8 mouse cellular contexts compared by ENCODE assay signal in the genomic region with DNA sequence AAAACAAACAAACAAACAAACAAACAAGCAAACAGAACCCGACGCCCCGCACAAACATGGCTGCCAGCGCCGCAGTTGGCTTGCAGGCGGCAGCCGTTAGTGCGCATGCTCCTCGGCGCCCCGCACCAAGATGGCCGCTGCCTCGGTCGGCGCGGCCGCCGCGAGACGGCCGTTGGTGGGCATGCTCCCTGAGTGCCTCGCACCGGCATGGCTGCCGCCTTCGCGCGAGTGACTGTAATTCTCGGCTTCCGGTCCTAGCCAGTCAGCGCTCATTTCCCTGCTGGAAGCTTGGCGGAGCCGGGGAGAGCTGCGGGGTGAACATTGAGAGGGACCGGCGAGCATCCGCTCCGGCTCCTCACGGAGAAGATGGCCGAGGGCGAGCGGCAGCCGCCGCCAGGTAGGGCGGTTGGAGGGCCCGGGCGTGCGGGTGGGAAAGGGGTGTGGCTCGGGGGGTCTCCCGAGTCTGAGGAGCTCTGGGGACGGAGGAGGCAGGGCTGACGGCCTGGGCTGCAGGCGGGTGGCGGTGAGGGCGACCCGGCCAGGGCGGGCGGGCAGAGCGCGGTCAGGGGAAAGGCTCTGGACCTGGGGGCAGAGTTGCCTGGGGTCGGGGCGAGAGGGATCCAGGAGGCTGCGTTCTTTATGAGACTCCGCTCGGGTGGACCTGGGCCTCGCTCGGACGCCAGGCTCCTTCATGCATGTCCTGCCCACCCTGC. TPM values are rescaled to one million over a fixed set of nuclear protein-coding genes. Genes with fewer than 3 reads are reported as not detected.
DNase-seq lines count a peak whose midpoint lies in the region; ATAC-seq and TF ChIP-seq lines count a peak whose summit lies in the region.

TSS of gene Ptpa (plus strand) at position 104 of the 713 bp plus-strand sequence.

- H3K4me1 ChIP-seq in heart, embryonic 12.5 days (replicated peaks) = peaks cover 44% of the 10 kb centered on the region
- peaks cover 25% of the 10 kb centered on the region for H3K4me1 ChIP-seq in kidney, postnatal 0 days (replicated peaks; ENCODE audit: insufficient read depth, low read length)
- peaks cover 33% of the 10 kb centered on the region for H3K4me1 ChIP-seq in liver, embryonic 11.5 days (replicated peaks; ENCODE audit: control insufficient read depth, insufficient read depth, low read length)
- H3K4me1 ChIP-seq in stomach, embryonic 14.5 days (ENCODE audit: control insufficient read depth, insufficient read depth, low read length) = peaks cover 14% of the 10 kb centered on the region

- H3K4me2 ChIP-seq in heart, embryonic 12.5 days = peak within 1 kb of the TSS; percentile 74
- H3K4me2 ChIP-seq in kidney, postnatal 0 days (ENCODE audit: low read length) = peak within 1 kb of the TSS; percentile 77
- H3K4me2 ChIP-seq in liver, embryonic 11.5 days = peak within 1 kb of the TSS; percentile 98
- peak within 1 kb of the TSS; percentile 89 for H3K4me2 ChIP-seq in stomach, embryonic 14.5 days (replicated peaks; ENCODE audit: low read depth, low read length)

- ATAC-seq in erythroblast, adult 5-6 weeks (replicated peaks; ENCODE audit: low FRiP score, poor library complexity, severe bottlenecking) = peak; percentile 64
- ATAC-seq in heart, embryonic 12.5 days (ENCODE audit: insufficient number of reproducible peaks, low FRiP score) = peak; percentile 88
- peak; percentile 86 for ATAC-seq in kidney, postnatal 0 days (replicated peaks; ENCODE audit: low FRiP score, low read depth)
- peak; percentile 74 for ATAC-seq in liver, embryonic 11.5 days (replicated peaks; ENCODE audit: low FRiP score)
- ATAC-seq in stomach, embryonic 14.5 days (ENCODE audit: insufficient number of reproducible peaks, insufficient read depth, low FRiP score, low read depth) = peak; percentile 88

- H3K4me3 ChIP-seq in heart, embryonic 12.5 days = peak within 1 kb of the TSS; percentile 89
- H3K4me3 ChIP-seq in kidney, postnatal 0 days (replicated peaks; ENCODE audit: low read depth, low read length) = peak within 1 kb of the TSS; percentile 90
- peak within 1 kb of the TSS; percentile 96 for H3K4me3 ChIP-seq in liver, embryonic 11.5 days (ENCODE audit: low read depth, low read length)
- H3K4me3 ChIP-seq in stomach, embryonic 14.5 days (ENCODE audit: low read depth, low read length) = peak within 1 kb of the TSS; percentile 89

- TF ChIP-seq CTCF in kidney, postnatal 0 days (IDR thresholded peaks at IDR 0.05; ENCODE audit: low read depth) = peak; percentile 12; the same call in 1 of the 2 replicates

- peak within 1 kb of the TSS; percentile 94 for H3K9ac ChIP-seq in heart, embryonic 12.5 days
- H3K9ac ChIP-seq in kidney, postnatal 0 days (ENCODE audit: low read depth, low read length) = peak within 1 kb of the TSS; percentile 97
- peak within 1 kb of the TSS; percentile 100 for H3K9ac ChIP-seq in liver, embryonic 11.5 days (ENCODE audit: low read depth, low read length)
- H3K9ac ChIP-seq in stomach, embryonic 14.5 days (replicated peaks; ENCODE audit: low read depth, low read length) = peak within 1 kb of the TSS; percentile 92

- H3K9me3 ChIP-seq in heart, embryonic 12.5 days (replicated peaks) = no peaks in the 10 kb centered on the region
- H3K9me3 ChIP-seq in kidney, postnatal 0 days (replicated peaks; ENCODE audit: low read length) = no peaks in the 10 kb centered on the region
- H3K9me3 ChIP-seq in liver, embryonic 11.5 days (ENCODE audit: control insufficient read depth, low read length) = no peaks in the 10 kb centered on the region
- no peaks in the 10 kb centered on the region for H3K9me3 ChIP-seq in stomach, embryonic 14.5 days (ENCODE audit: control insufficient read depth, low read depth, low read length)

- peaks cover 12% of the 10 kb centered on the region for H3K36me3 ChIP-seq in heart, embryonic 12.5 days
- H3K36me3 ChIP-seq in kidney, postnatal 0 days (ENCODE audit: insufficient read depth, low read length) = no peaks in the 10 kb centered on the region
- H3K36me3 ChIP-seq in liver, embryonic 11.5 days (ENCODE audit: control insufficient read depth, insufficient read depth, low read length) = peaks cover 3% of the 10 kb centered on the region; the same call in 1 of the 2 replicates
- no peaks in the 10 kb centered on the region for H3K36me3 ChIP-seq in stomach, embryonic 14.5 days (ENCODE audit: control insufficient read depth, insufficient read depth, low read length)

- no peaks in the 10 kb centered on the region for H3K27me3 ChIP-seq in heart, embryonic 12.5 days (replicated peaks)
- no peaks in the 10 kb centered on the region for H3K27me3 ChIP-seq in kidney, postnatal 0 days (ENCODE audit: insufficient read depth, low read length)
- no peaks in the 10 kb centered on the region for H3K27me3 ChIP-seq in liver, embryonic 11.5 days (replicated peaks; ENCODE audit: control insufficient read depth, insufficient read depth, low read length)
- no peaks in the 10 kb centered on the region for H3K27me3 ChIP-seq in stomach, embryonic 14.5 days (ENCODE audit: control insufficient read depth, insufficient read depth, low read length)

- DNase-seq in A20 (ENCODE audit: low read depth, low spot score) = peak; percentile 93
- peak; percentile 97 for DNase-seq in brain, adult 2 months (ENCODE audit: low read depth, low spot score)
- peak; percentile 92 for DNase-seq in kidney, postnatal 0 days (ENCODE audit: low spot score)
- peak; percentile 89 for DNase-seq in liver, embryonic 11.5 days (ENCODE audit: low spot score)
- DNase-seq in naive thymus-derived CD4-positive, alpha-beta T cell, adult 2 months (ENCODE audit: low read depth) = peak; percentile 96

- under 1% methylated on average over 67 of the region's 67 CpGs for WGBS in heart, embryonic 12.5 days
- WGBS in kidney, postnatal 0 days = under 1% methylated on average over 67 of the region's 67 CpGs
- under 1% methylated on average over 66 of the region's 67 CpGs for WGBS in liver, embryonic 11.5 days
- under 1% methylated on average over 67 of the region's 67 CpGs for WGBS in stomach, embryonic 14.5 days

- H3K27ac ChIP-seq in heart, embryonic 12.5 days (ENCODE audit: poor library complexity, severe bottlenecking) = peak within 1 kb of the TSS; percentile 96
- H3K27ac ChIP-seq in kidney, postnatal 0 days = peak within 1 kb of the TSS; percentile 99
- peak within 1 kb of the TSS; percentile 98 for H3K27ac ChIP-seq in liver, embryonic 11.5 days (ENCODE audit: low read depth, low read length)
- peak within 1 kb of the TSS; percentile 99 for H3K27ac ChIP-seq in stomach, embryonic 14.5 days (ENCODE audit: low read length)

RNA-seq across cellular contexts. Expression of gene Ptpa, which starts in this region (rescaled TPM):
- total RNA-seq in erythroblast, adult 5-6 weeks (2015; ENCODE audit: low replicate concordance) = 121 and 149 TPM in 2 replicates
- 118 and 183 TPM in 2 replicates for total RNA-seq in erythroblast, adult 5-6 weeks (2017; ENCODE audit: low replicate concordance)
- 107 and 115 TPM in 2 replicates for polyA plus RNA-seq in heart, embryonic 12.5 days (2016; fragmentation: Nextera tagmentation; extraction: Ambion mirVana)
- polyA plus RNA-seq in kidney, postnatal 0 days (2015; fragmentation: Nextera tagmentation; extraction: Ambion mirVana) = 131 and 142 TPM in 2 replicates
- polyA plus RNA-seq in liver, embryonic 11.5 days (2014; fragmentation: Nextera tagmentation; extraction: Ambion mirVana) = 124 and 135 TPM in 2 replicates
- polyA plus RNA-seq in stomach, embryonic 14.5 days (2014; fragmentation: Nextera tagmentation; extraction: Ambion mirVana) = 82.6 and 85.4 TPM in 2 replicates

Comparison
In these comparisons a context has a peak if more than half of its experiments do, and no peak if none do; other contexts are left out.
1. Peak in every context shown above with its lines: DNase-seq, ATAC-seq, H3K4me3 ChIP-seq and H3K27ac ChIP-seq.